Mouse (Mus musculus) liver, postnatal 0 days (tissue): Measurements from ENCODE around the gene Vmn1r219. TPM values are rescaled to one million over a fixed set of nuclear protein-coding genes. Genes with fewer than 3 reads are reported as not detected.
"Not testable (repeated sequence)": the region's sequence is repeated elsewhere in the genome, so short reads cannot be mapped to it uniquely, and the experiment has no call there.

Experiments used
- ATAC-seq: fragments of 200-750 bp; cut with Nextera tagmentation; 2 replicates; pipeline ENCODE4 v1.8.0; 2017; ENCODE audit warnings: mild to moderate bottlenecking, moderate library complexity
- DNase-seq: peaks from one replicate; pipeline ENCODE4 v3.0.0-alpha.2; 2016
- H3K27ac ChIP-seq: fragments of 300-500 bp; sonication (generic); 2 replicates; pipeline ENCODE4 v1.5.1; 2014; ENCODE audit warnings: antibody characterized with exemption, moderate library complexity, mild to moderate bottlenecking, low read depth
- H3K27me3 ChIP-seq: fragments of 300-500 bp; sonication (generic); 2 replicates; pipeline ENCODE4 v1.6.1; 2014; ENCODE audit warnings: low read length, control low read depth, mixed read lengths; ENCODE audit not compliant: insufficient read depth
- H3K36me3 ChIP-seq: fragments of 300-500 bp; sonication (generic); replicated peaks from 2 replicates; pipeline ENCODE4 v1.6.1; 2014; ENCODE audit warnings: mild to moderate bottlenecking, control low read depth, low read length, moderate library complexity, mixed read lengths; ENCODE audit not compliant: insufficient read depth
- H3K4me1 ChIP-seq: fragments of 300-500 bp; sonication (generic); 2 replicates; pipeline ENCODE4 v1.6.1; 2014; ENCODE audit warnings: antibody characterized with exemption, mild to moderate bottlenecking, control low read depth; ENCODE audit not compliant: insufficient read depth
- H3K4me2 ChIP-seq: fragments of 300-500 bp; sonication (generic); 2 replicates; pipeline ENCODE4 v1.6.1; 2014; ENCODE audit warnings: low read depth, mild to moderate bottlenecking, low read length, moderate library complexity, mixed read lengths
- H3K4me3 ChIP-seq: fragments of 300-500 bp; sonication (generic); 2 replicates; pipeline ENCODE4 v1.5.1; 2014; ENCODE audit warnings: low read depth, low read length
- H3K9ac ChIP-seq: fragments of 300-500 bp; sonication (generic); replicated peaks from 2 replicates; pipeline ENCODE4 v1.6.1; 2014; ENCODE audit warnings: mild to moderate bottlenecking, moderate library complexity
- H3K9me3 ChIP-seq: fragments of 300-500 bp; sonication (generic); 2 replicates; pipeline ENCODE4 v1.6.1; 2016; ENCODE audit warnings: mild to moderate bottlenecking, control low read depth, low read length, mixed read lengths
- CTCF ChIP-seq: sonication (generic); IDR thresholded peaks from 2 replicates; pipeline ENCODE4 v1.5.1; 2016; ENCODE audit warnings: antibody characterized with exemption, low read depth
- EP300 ChIP-seq: IDR thresholded peaks from 2 replicates; pipeline ENCODE4 v1.6.1; 2016; ENCODE audit warnings: antibody characterized with exemption, low read depth, mild to moderate bottlenecking
- WGBS: fragments of 180-500 bp; shearing (Covaris S2); extraction: QIAGEN DNeasy Blood & Tissue Kit; methylation state at CpG from one replicate; pipeline ENCODE4 v1.1.7; 2014; ENCODE audit not compliant: insufficient replicate concordance; 5-methylcytosine and 5-hydroxymethylcytosine counted together
- polyA plus RNA-seq: library from polyadenylated mRNA; unstranded; fragments of >200 nt; fragmentation: Nextera tagmentation; extraction: Ambion mirVana; gene quantifications from 2 replicates; pipeline ENCODE4 v1.2.1, GENCODE M21; 2015

The Vmn1r219 gene
- polyA plus RNA-seq, 1 experiment from 2014 or later: not detected

DNA sequence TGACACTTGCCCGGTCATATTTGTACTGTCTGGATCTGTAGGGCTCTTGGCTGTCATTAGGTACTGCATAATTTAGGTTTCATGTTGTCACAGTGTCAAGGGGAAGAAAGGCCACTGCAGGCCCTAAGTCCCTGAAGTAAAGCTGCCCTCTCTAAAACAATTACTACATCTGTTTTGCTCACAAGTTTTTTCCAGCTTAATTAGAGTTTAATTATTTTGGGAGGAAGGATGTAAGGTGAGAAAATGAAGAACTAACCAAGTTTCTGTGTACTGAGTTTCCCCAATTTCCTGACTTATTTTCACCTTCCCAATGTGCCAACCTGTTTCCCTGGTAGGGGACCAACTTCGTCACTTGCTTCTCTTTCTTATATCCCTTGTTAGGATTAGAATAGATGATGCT, 28.8 kb downstream of the Vmn1r219 start, which contains the start of gene Vmn1r220:
Vmn1r220 (minus strand) TSS at position 101 of the 400 bp plus-strand sequence.
- Histone ChIP-seq H3K36me3 (no peaks in the 10 kb centered on the region), H3K27ac (no peak within 1 kb of the TSS), H3K9me3 (no peaks in the 10 kb centered on the region), H3K27me3 (no peaks in the 10 kb centered on the region), H3K9ac (no peak within 1 kb of the TSS), H3K4me3 (no peak within 1 kb of the TSS), H3K4me2 (no peak within 1 kb of the TSS), H3K4me1 (no peaks in the 10 kb centered on the region)
- no peak for DNase-seq
- no peak for ATAC-seq
- WGBS: 73% methylated on average over 2 of the region's 2 CpGs
- TF ChIP-seq CTCF: no peak
- TF ChIP-seq EP300: no peak

DNA sequence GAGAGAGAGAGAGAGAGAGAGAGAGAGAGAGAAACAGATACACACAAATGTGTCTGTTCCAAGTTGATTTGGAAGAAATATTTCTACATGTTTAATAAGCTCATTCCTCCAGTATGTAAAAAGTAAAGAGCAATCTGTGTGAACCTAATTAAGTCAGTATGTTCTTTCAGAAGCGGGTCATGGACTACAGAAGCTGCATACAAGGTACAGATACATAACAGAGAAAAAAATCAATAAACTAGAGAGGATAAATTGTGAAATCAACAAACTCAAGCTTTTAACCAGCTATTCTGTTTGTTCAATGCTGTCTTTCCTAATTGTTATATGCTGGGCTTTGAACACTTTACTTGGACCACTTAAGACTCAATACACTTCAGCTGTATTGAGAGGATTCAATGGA, 44.8 kb downstream of the Vmn1r219 start:
- DNase-seq, H3K9me3 ChIP-seq, H3K36me3 ChIP-seq, H3K4me1 ChIP-seq, H3K4me2 ChIP-seq, H3K27ac ChIP-seq, H3K9ac ChIP-seq, H3K27me3 ChIP-seq, H3K4me3 ChIP-seq: not testable (repeated sequence)
- 45% methylated on average over 1 of the region's 1 CpGs for WGBS
- peak; percentile 70 for ATAC-seq

DNA sequence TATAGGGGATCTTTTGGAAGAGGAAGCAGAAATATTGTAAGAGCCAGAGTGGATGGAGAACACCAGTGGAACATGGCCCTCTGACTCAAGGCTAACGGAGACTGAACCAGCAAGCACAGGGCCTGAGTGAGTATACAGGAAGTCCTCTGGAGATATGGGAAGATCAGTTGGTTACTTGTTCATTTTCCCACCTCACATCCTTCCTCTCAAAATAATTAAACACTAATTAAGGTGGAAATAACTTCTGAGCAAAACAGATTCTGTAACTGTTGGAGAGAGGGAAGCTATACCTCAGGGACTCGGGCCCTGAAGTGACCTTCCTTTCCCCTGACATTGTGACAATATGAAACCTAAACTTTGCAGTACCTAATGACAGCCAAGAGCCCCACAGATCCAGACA, 54.7 kb downstream of the Vmn1r219 start, which contains the start of gene Vmn1r221:
Vmn1r221 (plus strand) TSS at position 301 of the 400 bp plus-strand sequence.
- H3K27me3 ChIP-seq, DNase-seq, H3K9me3 ChIP-seq, H3K9ac ChIP-seq, H3K27ac ChIP-seq, H3K4me2 ChIP-seq, H3K36me3 ChIP-seq, H3K4me3 ChIP-seq, H3K4me1 ChIP-seq, ATAC-seq: not testable (repeated sequence)
- 54% methylated on average over 2 of the region's 2 CpGs for WGBS

Other genes with a start within 250 kb of the Vmn1r219 start
- not detected in 2 replicates for gene Vmn1r213, start 151.7 kb upstream of the Vmn1r219 start, polyA plus RNA-seq
- not detected in 2 replicates for gene Vmn1r214, start 128.9 kb upstream of the Vmn1r219 start, polyA plus RNA-seq
- not detected in 2 replicates for gene Vmn1r215, start 91.3 kb upstream of the Vmn1r219 start, polyA plus RNA-seq
- gene Vmn1r217, start 41.1 kb upstream of the Vmn1r219 start, polyA plus RNA-seq: not detected in 2 replicates
- not detected in 2 replicates for gene Vmn1r218, start 26.2 kb upstream of the Vmn1r219 start, polyA plus RNA-seq
- gene Vmn1r220, start 28.7 kb downstream of the Vmn1r219 start, polyA plus RNA-seq: not detected in 2 replicates
- not detected in 2 replicates for gene Vmn1r221, start 54.8 kb downstream of the Vmn1r219 start, polyA plus RNA-seq
- not detected in 2 replicates for gene Vmn1r222, start 76.6 kb downstream of the Vmn1r219 start, polyA plus RNA-seq
- not detected in 2 replicates for gene Vmn1r223, start 87.8 kb downstream of the Vmn1r219 start, polyA plus RNA-seq
- 7.4 and 9.5 TPM in 2 replicates for gene Zfp322a, start 209.9 kb downstream of the Vmn1r219 start, polyA plus RNA-seq